Mouse (Mus musculus) layer of hippocampus, adult 8-10 months (tissue): ENCODE measurements around the gene Fam32a. TPM values are rescaled to one million over a fixed set of nuclear protein-coding genes. Genes with fewer than 3 reads are reported as not detected.

Experiments used
- DNase-seq, 2 experiments: peaks; one replicate each; pipeline ENCODE4 v3.0.0; 2022; ENCODE audit warnings: low spot score in 2 of 2
- total RNA-seq, 4 experiments: library from RNA; stranded (reverse); gene quantifications; 2 replicates each; pipeline ENCODE4 v1.2.4; 2022

Fam32a gene
- total RNA-seq, 4 experiments from 2014 or later, result 53.1 to 64.6 (median 56.2) TPM

GRCm38 (mm10) chr8:72273111-72273770, 53.7 kb downstream of the Fam32a start:
- no peak for DNase-seq

- no peak for DNase-seq
Observed at GRCm38 (mm10) chr8:72273807-72274206, 54.3 kb downstream of the Fam32a start.

Other genes with a start within 250 kb of the Fam32a start
- gene Cyp4f18, start 210.1 kb upstream of the Fam32a start, total RNA-seq, result not detected
- not detected for gene Olfr372, start 178.5 kb upstream of the Fam32a start, total RNA-seq
- gene Olfr373, start 136.6 kb upstream of the Fam32a start, total RNA-seq, result not detected
- under 1 TPM in 1 of 4 experiments, not detected in 3; 0.05 TPM for gene Olfr374, start 112.7 kb upstream of the Fam32a start, total RNA-seq
- gene Tpm4, start 84.8 kb upstream of the Fam32a start, total RNA-seq, result 10 to 100 TPM; 28.9 to 32.3 (median 30.2) TPM
- 10 to 100 TPM; 32.2 to 40.7 (median 37.0) TPM for gene Rab8a, start 58.5 kb upstream of the Fam32a start, total RNA-seq
- under 1 TPM in 1 of 4 experiments, not detected in 3; 0.31 TPM for gene Hsh2d, start 30.1 kb upstream of the Fam32a start, total RNA-seq
- gene Cib3, start 6.9 kb upstream of the Fam32a start, total RNA-seq, result under 1 TPM in 1 of 4 experiments, not detected in 3; 0.14 TPM
- gene Gm11034, start 6.1 kb upstream of the Fam32a start, total RNA-seq, result not detected
- 10 to 100 TPM; 86.8 to 93.2 (median 91.0) TPM for gene Ap1m1, start 20.3 kb downstream of the Fam32a start, total RNA-seq
- 1 to 10 TPM; 3.8 to 7.8 (median 6.0) TPM for gene Gm10282, start 85.5 kb downstream of the Fam32a start, total RNA-seq
- 10 to 100 TPM in 3 of 4 experiments, 1 to 10 TPM in 1; 9.5 to 15.3 (median 12.7) TPM for gene Klf2, start 99.3 kb downstream of the Fam32a start, total RNA-seq
- gene Eps15l1, start 201.7 kb downstream of the Fam32a start, total RNA-seq, result 10 to 100 TPM; 69.5 to 77.8 (median 72.1) TPM
- 1 to 10 TPM in 2 of 4 experiments, under 1 TPM in 1, not detected in 1; 0.83 to 1.2 (median 1.2) TPM for gene Calr3, start 224.1 kb downstream of the Fam32a start, total RNA-seq
- gene 1700030K09Rik, start 224.2 kb downstream of the Fam32a start, total RNA-seq, result 10 to 100 TPM in 3 of 4 experiments, 1 to 10 TPM in 1; 9.6 to 14.3 (median 12.0) TPM